Mouse (Mus musculus) thymus, postnatal 0 days (tissue): ENCODE data around the gene Pknox2. TPM values are rescaled to one million over a fixed set of nuclear protein-coding genes. Genes with fewer than 3 reads are reported as not detected.

Experiments used
- DNase-seq: peaks from one replicate; pipeline ENCODE4 v3.0.0-alpha.2; 2015; ENCODE audit warnings: low spot score
- polyA plus RNA-seq: library from polyadenylated mRNA; unstranded; fragments of >200 nt; fragmentation: Nextera tagmentation; extraction: Ambion mirVana; gene quantifications from 2 replicates; pipeline ENCODE4 v1.2.1, GENCODE M21; 2015

The Pknox2 gene
- polyA plus RNA-seq, 1 experiment from 2014 or later: 0.91 TPM

GRCm38 (mm10) chr9:36893413-36893990 lies 253.7 kb downstream of the Pknox2 start:
- no peak for DNase-seq

GRCm38 (mm10) chr9:36890552-36890951 lies 256.7 kb downstream of the Pknox2 start:
- peak; percentile 63 for DNase-seq

- DNase-seq: peak; percentile 19
These were observed 262.0 kb downstream of the Pknox2 start for GRCm38 (mm10) chr9:36885237-36885636.

- DNase-seq: no peak
These were observed 263.6 kb downstream of the Pknox2 start for GRCm38 (mm10) chr9:36883569-36883968.

GRCm38 (mm10) chr9:36882034-36882745 lies 265.0 kb downstream of the Pknox2 start:
- DNase-seq: no peak

GRCm38 (mm10) chr9:36881615-36882014 lies 265.6 kb downstream of the Pknox2 start:
- DNase-seq: no peak

- DNase-seq: no peak
These were observed 270.4 kb downstream of the Pknox2 start for GRCm38 (mm10) chr9:36876787-36877186.

GRCm38 (mm10) chr9:36876313-36876712 lies 270.9 kb downstream of the Pknox2 start:
- no peak for DNase-seq

GRCm38 (mm10) chr9:36873796-36874195 lies 273.4 kb downstream of the Pknox2 start:
- DNase-seq: no peak

- DNase-seq: no peak
These were observed 276.9 kb downstream of the Pknox2 start for GRCm38 (mm10) chr9:36870263-36870662.

- DNase-seq: no peak
These were observed 278.5 kb downstream of the Pknox2 start for GRCm38 (mm10) chr9:36868662-36869061.

GRCm38 (mm10) chr9:36864862-36865813 lies 282.1 kb downstream of the Pknox2 start:
- no peak for DNase-seq

- DNase-seq: no peak
These were observed 283.5 kb downstream of the Pknox2 start for GRCm38 (mm10) chr9:36863694-36864093.

GRCm38 (mm10) chr9:36862576-36862975 lies 284.6 kb downstream of the Pknox2 start:
- DNase-seq: no peak

- DNase-seq: no peak
These were observed 288.5 kb downstream of the Pknox2 start for GRCm38 (mm10) chr9:36858677-36859076.

- DNase-seq: peak; percentile 45
These were observed 289.6 kb downstream of the Pknox2 start for GRCm38 (mm10) chr9:36857476-36858117.

GRCm38 (mm10) chr9:36856351-36856750 lies 290.9 kb downstream of the Pknox2 start:
- no peak for DNase-seq

GRCm38 (mm10) chr9:36852175-36852574 lies 295.0 kb downstream of the Pknox2 start:
- no peak for DNase-seq

GRCm38 (mm10) chr9:36850091-36850490 lies 297.1 kb downstream of the Pknox2 start:
- DNase-seq: no peak

GRCm38 (mm10) chr9:36848661-36849060 lies 298.5 kb downstream of the Pknox2 start:
- DNase-seq: no peak

GRCm38 (mm10) chr9:36846346-36846745 lies 300.9 kb downstream of the Pknox2 start:
- no peak for DNase-seq
